Mouse (Mus musculus): ENCODE data around the gene Arhgef10l. TPM values are rescaled to one million over a fixed set of nuclear protein-coding genes. Genes with fewer than 3 reads are reported as not detected.
A peak's percentile ranks its signal among the peaks of the same experiment; 100 is the strongest.

The Arhgef10l gene
- total and polyA plus RNA-seq, 2 experiments from 2014 or later, result 20.7 to 81.1 TPM

- Histone ChIP-seq H3K4me2 (ENCODE audit: low read depth, low read length, poor library complexity, severe bottlenecking) (no peak overlapping the region), H3K36me3 (ENCODE audit: insufficient read depth, low read length) (peaks cover 25% of the 10 kb centered on the region), H3K4me1 (ENCODE audit: insufficient read depth, low read length) (no peaks in the 10 kb centered on the region), H3K9ac (replicated peaks; ENCODE audit: low read length, poor library complexity, severe bottlenecking) (no peak overlapping the region), H3K4me3 (ENCODE audit: low read depth, low read length) (no peak overlapping the region), H3K27ac (ENCODE audit: low read depth, low read length) (no peak overlapping the region), H3K9me3 (ENCODE audit: low read length) (no peaks in the 10 kb centered on the region), H3K27me3 (ENCODE audit: insufficient read depth, low read length) (no peaks in the 10 kb centered on the region)
- WGBS, result 65% methylated on average over 12 of the region's 12 CpGs
- DNase-seq (ENCODE audit: low spot score) (peak; percentile 82), ATAC-seq (ENCODE audit: low FRiP score) (no peak)
- no peak for TF ChIP-seq CTCF (IDR thresholded peaks at IDR 0.05)
Measured at GRCm38 (mm10) chr4:140549975-140550374, 115.8 kb downstream of the Arhgef10l start.

GRCm38 (mm10) chr4:140547488-140547887 is 118.3 kb downstream of the Arhgef10l start:
- no peak overlapping the region for H3K4me3 ChIP-seq (ENCODE audit: low read depth, low read length)
- no peaks in the 10 kb centered on the region for H3K9me3 ChIP-seq (ENCODE audit: low read length)
- H3K27me3 ChIP-seq (ENCODE audit: insufficient read depth, low read length), result no peaks in the 10 kb centered on the region
- no peak overlapping the region for H3K9ac ChIP-seq (replicated peaks; ENCODE audit: low read length, poor library complexity, severe bottlenecking)
- DNase-seq (ENCODE audit: low spot score), result peak; percentile 77
- peaks cover 32% of the 10 kb centered on the region for H3K36me3 ChIP-seq (ENCODE audit: insufficient read depth, low read length)
- no peak overlapping the region for H3K27ac ChIP-seq (ENCODE audit: low read depth, low read length)
- TF ChIP-seq CTCF (IDR thresholded peaks at IDR 0.05), result peak; percentile 90
- ATAC-seq (ENCODE audit: low FRiP score), result peak; percentile 49; the same call in 1 of the 2 replicates
- H3K4me1 ChIP-seq (ENCODE audit: insufficient read depth, low read length), result no peaks in the 10 kb centered on the region
- 30% methylated on average over 7 of the region's 7 CpGs for WGBS
- no peak overlapping the region for H3K4me2 ChIP-seq (ENCODE audit: low read depth, low read length, poor library complexity, severe bottlenecking)

- Histone ChIP-seq H3K4me3 (ENCODE audit: low read depth, low read length) (no peak overlapping the region), H3K36me3 (ENCODE audit: insufficient read depth, low read length) (peaks cover 22% of the 10 kb centered on the region), H3K4me2 (ENCODE audit: low read depth, low read length, poor library complexity, severe bottlenecking) (no peak overlapping the region), H3K9ac (replicated peaks; ENCODE audit: low read length, poor library complexity, severe bottlenecking) (no peak overlapping the region), H3K9me3 (ENCODE audit: low read length) (no peaks in the 10 kb centered on the region), H3K27ac (ENCODE audit: low read depth, low read length) (no peak overlapping the region), H3K4me1 (ENCODE audit: insufficient read depth, low read length) (no peaks in the 10 kb centered on the region), H3K27me3 (ENCODE audit: insufficient read depth, low read length) (no peaks in the 10 kb centered on the region)
- 35% methylated on average over 11 of the region's 11 CpGs for WGBS
- TF ChIP-seq CTCF (IDR thresholded peaks at IDR 0.05), result peak; percentile 83
- no peak for ATAC-seq (ENCODE audit: low FRiP score)
- peak; percentile 79 for DNase-seq (ENCODE audit: low spot score)
Measured at GRCm38 (mm10) chr4:140539125-140539524, 126.7 kb downstream of the Arhgef10l start.

DNA sequence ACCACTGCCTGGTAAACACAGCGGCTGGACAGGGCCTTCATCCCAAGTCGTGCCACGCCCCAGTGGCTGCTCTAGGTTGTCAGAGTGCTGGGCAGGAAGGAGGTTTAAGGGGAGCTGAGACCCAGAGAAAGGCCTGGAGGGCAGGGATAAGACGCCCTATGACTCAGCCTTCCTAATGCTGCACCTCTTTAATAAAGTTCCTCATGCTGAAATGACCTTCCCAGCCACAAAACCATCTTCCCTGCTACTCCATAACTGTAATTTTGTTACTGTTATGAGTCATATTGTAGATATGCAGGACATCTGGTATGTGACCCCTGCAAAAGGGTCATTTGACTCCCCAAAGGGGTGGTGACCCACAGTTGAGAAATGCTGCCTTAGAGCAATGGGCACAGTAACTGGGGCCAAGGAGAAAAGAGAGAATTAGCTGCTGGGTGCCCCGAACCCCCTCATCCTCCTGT is 128.2 kb downstream of the Arhgef10l start:
- Histone ChIP-seq H3K36me3 (ENCODE audit: insufficient read depth, low read length) (peaks cover 12% of the 10 kb centered on the region), H3K9ac (replicated peaks; ENCODE audit: low read length, poor library complexity, severe bottlenecking) (no peak overlapping the region), H3K4me3 (ENCODE audit: low read depth, low read length) (no peak overlapping the region), H3K4me1 (ENCODE audit: insufficient read depth, low read length) (0 out of 2 replicates have a peak, but pooled peaks cover under 1% of the 10 kb centered on the region), H3K27ac (ENCODE audit: low read depth, low read length) (no peak overlapping the region), H3K9me3 (ENCODE audit: low read length) (no peaks in the 10 kb centered on the region), H3K27me3 (ENCODE audit: insufficient read depth, low read length) (no peaks in the 10 kb centered on the region), H3K4me2 (ENCODE audit: low read depth, low read length, poor library complexity, severe bottlenecking) (no peak overlapping the region)
- DNase-seq (ENCODE audit: low spot score) (no peak), ATAC-seq (ENCODE audit: low FRiP score) (no peak)
- TF ChIP-seq CTCF (IDR thresholded peaks at IDR 0.05), result no peak
- WGBS, result 74% methylated on average over 5 of the region's 5 CpGs

- Histone ChIP-seq H3K9ac (replicated peaks; ENCODE audit: low read length, poor library complexity, severe bottlenecking) (no peak overlapping the region), H3K36me3 (ENCODE audit: insufficient read depth, low read length) (peaks cover 12% of the 10 kb centered on the region), H3K27ac (ENCODE audit: low read depth, low read length) (no peak overlapping the region), H3K27me3 (ENCODE audit: insufficient read depth, low read length) (no peaks in the 10 kb centered on the region), H3K4me1 (ENCODE audit: insufficient read depth, low read length) (peaks cover 4% of the 10 kb centered on the region; the same call in 1 of the 2 replicates), H3K4me2 (ENCODE audit: low read depth, low read length, poor library complexity, severe bottlenecking) (no peak overlapping the region), H3K4me3 (ENCODE audit: low read depth, low read length) (no peak overlapping the region), H3K9me3 (ENCODE audit: low read length) (no peaks in the 10 kb centered on the region)
- DNase-seq (ENCODE audit: low spot score) (no peak), ATAC-seq (ENCODE audit: low FRiP score) (no peak)
- TF ChIP-seq CTCF (IDR thresholded peaks at IDR 0.05), result no peak
- 87% methylated on average over 8 of the region's 8 CpGs for WGBS
Measured at GRCm38 (mm10) chr4:140535323-140535722, 130.5 kb downstream of the Arhgef10l start.

DNA sequence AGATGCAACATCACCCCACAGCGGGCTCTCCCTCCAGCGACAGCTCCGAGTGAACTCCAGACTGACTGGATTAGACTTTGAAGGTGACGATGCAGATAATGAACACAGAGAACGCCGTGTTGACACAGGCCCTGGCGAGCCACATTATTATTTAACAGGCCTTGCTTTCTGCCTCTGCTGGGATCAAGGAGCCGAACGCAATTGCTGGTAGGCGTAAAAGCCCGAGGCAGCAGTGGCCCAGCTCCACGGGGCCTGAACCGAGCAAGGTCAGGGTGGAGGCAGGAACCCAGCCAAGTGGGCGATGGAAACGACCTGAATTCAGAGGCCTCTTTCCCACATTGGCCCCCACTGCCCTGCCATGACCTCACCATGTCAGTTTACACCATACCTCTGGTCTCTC is 133.5 kb downstream of the Arhgef10l start:
- H3K27ac ChIP-seq (ENCODE audit: low read depth, low read length), result 0 out of 2 replicates have a peak overlapping the region, but pooled peaks have one; percentile 14
- no peak; the same call in 1 of the 2 replicates for ATAC-seq (ENCODE audit: low FRiP score)

More for the DNA sequence above, 133.5 kb downstream of the Arhgef10l start:
- Histone ChIP-seq H3K27me3 (ENCODE audit: insufficient read depth, low read length) (no peaks in the 10 kb centered on the region), H3K4me3 (ENCODE audit: low read depth, low read length) (no peak overlapping the region), H3K4me1 (ENCODE audit: insufficient read depth, low read length) (peaks cover 15% of the 10 kb centered on the region; the same call in 1 of the 2 replicates), H3K36me3 (ENCODE audit: insufficient read depth, low read length) (peaks cover 10% of the 10 kb centered on the region), H3K9me3 (ENCODE audit: low read length) (no peaks in the 10 kb centered on the region), H3K4me2 (ENCODE audit: low read depth, low read length, poor library complexity, severe bottlenecking) (no peak overlapping the region), H3K9ac (replicated peaks; ENCODE audit: low read length, poor library complexity, severe bottlenecking) (no peak overlapping the region)
- 10% methylated on average over 15 of the region's 15 CpGs for WGBS
- peak; percentile 27 for DNase-seq (ENCODE audit: low spot score)
- TF ChIP-seq CTCF (IDR thresholded peaks at IDR 0.05), result no peak

All from midbrain, postnatal 0 days (tissue).